Mouse (Mus musculus): ENCODE measurements at regions not wholly inside any gene's neighbourhood (a gene's known extent, or its start where the extent isn't known, plus 50 kb on each side); places are given as distances from the start of the nearest gene placed in this dataset.
A peak's percentile ranks its signal among the peaks of the same experiment; 100 is the strongest.

GRCm38 (mm10) chr4:110125067-110125784 lies 147.4 kb downstream of the Dmrta2 start:
- no peak for DNase-seq

DNA sequence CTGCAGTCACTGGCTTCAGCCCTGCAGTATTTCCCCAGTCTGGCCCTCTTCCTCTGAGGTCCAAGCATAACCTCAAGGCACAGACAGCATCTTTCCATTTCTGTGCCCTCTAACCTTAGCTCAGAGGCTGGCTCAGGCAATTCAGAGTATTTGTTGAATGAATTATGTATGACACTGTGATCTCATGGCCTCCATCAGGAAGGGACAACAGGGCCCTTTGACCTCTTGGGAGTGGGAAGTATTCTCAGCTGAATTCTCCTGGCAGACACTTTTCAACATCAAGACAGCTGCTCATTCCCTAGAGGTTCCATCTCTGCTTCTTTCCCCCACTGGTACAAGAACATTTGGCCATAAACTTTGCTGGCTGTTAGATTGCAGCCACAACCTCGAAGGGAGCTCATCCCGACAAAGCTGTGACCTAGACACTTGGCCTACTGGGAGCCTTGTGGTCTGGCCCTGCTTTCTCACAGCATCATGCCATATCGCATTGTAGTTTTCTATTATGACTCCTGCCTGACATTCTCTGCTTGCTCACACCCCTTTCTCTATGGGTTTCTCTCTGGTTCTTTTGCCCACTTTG lies 150.2 kb downstream of the Dmrta2 start:
- no peak for DNase-seq

GRCm38 (mm10) chr4:110128918-110129317 lies 151.1 kb downstream of the Dmrta2 start:
- DNase-seq = peak in 1 of 2 experiments; percentile 18

- DNase-seq = no peak
Observed at GRCm38 (mm10) chr4:110129518-110129917, 151.7 kb downstream of the Dmrta2 start.

- DNase-seq = no peak
Observed at GRCm38 (mm10) chr4:110132061-110132460, 154.2 kb downstream of the Dmrta2 start.

- DNase-seq = no peak
Observed at GRCm38 (mm10) chr4:110134036-110134435, 156.2 kb downstream of the Dmrta2 start.

GRCm38 (mm10) chr4:110145229-110145628 lies 167.4 kb downstream of the Dmrta2 start:
- DNase-seq = no peak

DNA sequence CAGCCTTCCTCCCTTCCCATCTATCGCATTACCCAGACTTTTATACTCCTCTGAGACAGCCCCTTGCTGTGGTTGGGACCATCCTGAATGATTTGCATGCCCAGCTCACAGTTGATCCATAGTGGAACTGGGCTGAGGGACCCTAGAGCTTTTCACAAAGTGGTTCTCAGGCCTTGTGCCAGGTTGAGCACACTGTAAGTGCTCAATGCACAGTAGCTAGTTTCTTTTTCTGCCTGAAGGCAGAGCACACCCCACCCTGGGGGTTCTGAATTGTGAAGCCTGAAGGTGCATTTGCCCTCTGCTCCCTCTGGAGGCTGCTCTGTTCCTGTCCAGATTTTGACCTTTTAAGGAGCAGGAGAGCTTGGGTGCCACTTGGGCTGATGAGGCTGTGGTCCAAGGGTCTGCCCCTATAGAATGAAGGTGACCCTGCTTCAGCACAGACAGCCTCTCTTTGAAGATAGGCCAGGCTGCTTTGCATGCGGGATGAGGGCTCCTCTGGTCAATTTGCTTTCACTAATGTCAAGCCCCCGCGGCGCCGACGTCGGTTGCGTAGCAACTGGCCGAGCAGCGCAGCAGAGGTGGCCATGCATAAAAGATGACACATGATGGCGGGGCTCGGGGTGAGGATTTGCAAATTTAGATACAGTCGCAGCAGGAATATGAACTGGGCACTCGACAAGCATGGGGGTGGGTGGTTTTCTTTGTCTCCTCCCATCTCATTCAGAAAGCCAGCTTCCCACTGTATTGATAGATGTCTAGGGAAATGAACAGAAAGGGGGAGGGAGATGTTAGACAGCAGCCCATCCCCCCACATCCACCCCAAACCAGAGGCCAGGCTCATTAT lies 174.5 kb downstream of the Dmrta2 start:
- no peak for DNase-seq
